Mouse (Mus musculus) left cerebral cortex, adult 2 months (tissue): ENCODE results near the gene Baz2a. TPM values are rescaled to one million over a fixed set of nuclear protein-coding genes. Genes with fewer than 3 reads are reported as not detected.
A peak's percentile ranks its signal among the peaks of the same experiment; 100 is the strongest.
"Not testable (repeated sequence)": the region's sequence is repeated elsewhere in the genome, so short reads cannot be mapped to it uniquely, and the experiment has no call there.

Experiments used
- DNase-seq, 2 experiments: peaks; one replicate each; pipeline ENCODE4 v3.0.0; 2021 to 2022; ENCODE audit warnings: low spot score in 2 of 2, mixed read lengths in 1 of 2; ENCODE audit errors: extremely low spot score in 1 of 2
- H3K27ac ChIP-seq: fragments of 200-600 bp; 2 replicates; pipeline ENCODE4 v1.8.1; 2022
- H3K4me3 ChIP-seq: fragments of 200-600 bp; 2 replicates; pipeline ENCODE4 v1.8.1; 2022
- CTCF ChIP-seq: fragments of 200-600 bp; IDR thresholded peaks from 2 replicates; pipeline ENCODE4 v1.8.1; 2022; ENCODE audit warnings: antibody characterized with exemption, mild to moderate bottlenecking, moderate library complexity
- intact Hi-C: fragments of 180-260 bp; cut with DNase I; formaldehyde crosslinking; loops from one replicate; pipeline ENCODE4 v1.15.1; 2025
- microRNA-seq, 2 experiments: library from miRNA; unstranded; fragments of <30 nt; microRNA quantifications; one replicate each; pipeline ENCODE4 v1.2.0; 2021
- total RNA-seq, 2 experiments: library from RNA; stranded (reverse); gene quantifications; 2 replicates each; pipeline ENCODE4 v1.2.3; 2021

Baz2a gene
- total RNA-seq, 2 experiments from 2014 or later = 42.2 to 45.1 TPM

- H3K4me3 ChIP-seq = no peak overlapping the region
- DNase-seq = no peak
- TF ChIP-seq CTCF = no peak
- no peak overlapping the region for H3K27ac ChIP-seq
- intact Hi-C loops = no loop called here
These were observed 62.6 kb downstream of the Baz2a start for GRCm38 (mm10) chr10:128153978-128154377.

DNA sequence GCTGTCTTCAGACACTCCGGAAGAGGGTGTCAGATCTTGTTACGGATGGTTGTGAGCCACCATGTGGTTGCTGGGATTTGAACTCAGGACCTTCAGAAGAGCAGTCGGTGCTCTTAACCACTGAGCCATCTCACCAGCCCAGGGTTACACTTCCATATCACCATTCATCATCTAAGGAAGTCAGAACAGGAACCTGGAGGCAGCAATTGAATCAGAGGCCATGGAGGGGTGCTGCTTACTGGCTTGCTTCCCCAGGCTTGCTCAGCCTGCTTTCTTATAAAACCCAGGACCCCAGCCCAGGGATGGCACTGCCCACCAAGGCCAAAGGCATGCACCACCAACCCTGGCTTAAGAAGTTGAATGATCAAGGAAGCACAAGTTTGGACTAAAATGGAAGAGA is 74.3 kb downstream of the Baz2a start:
- not testable (repeated sequence) for DNase-seq, H3K4me3 ChIP-seq, H3K27ac ChIP-seq
- intact Hi-C loops = loop anchor here (2.0 kb wide), 1 partner anchor 15 kb away; no protein-coding TSS in a partner anchor

- no peak for DNase-seq
- no peak overlapping the region for H3K27ac ChIP-seq
- no peak overlapping the region for H3K4me3 ChIP-seq
- intact Hi-C loops = loop anchor here (2.0 kb wide), 1 partner anchor 16 kb away; no protein-coding TSS in a partner anchor
- no peak for TF ChIP-seq CTCF
These were observed 75.7 kb downstream of the Baz2a start for GRCm38 (mm10) chr10:128167091-128167490.

DNA sequence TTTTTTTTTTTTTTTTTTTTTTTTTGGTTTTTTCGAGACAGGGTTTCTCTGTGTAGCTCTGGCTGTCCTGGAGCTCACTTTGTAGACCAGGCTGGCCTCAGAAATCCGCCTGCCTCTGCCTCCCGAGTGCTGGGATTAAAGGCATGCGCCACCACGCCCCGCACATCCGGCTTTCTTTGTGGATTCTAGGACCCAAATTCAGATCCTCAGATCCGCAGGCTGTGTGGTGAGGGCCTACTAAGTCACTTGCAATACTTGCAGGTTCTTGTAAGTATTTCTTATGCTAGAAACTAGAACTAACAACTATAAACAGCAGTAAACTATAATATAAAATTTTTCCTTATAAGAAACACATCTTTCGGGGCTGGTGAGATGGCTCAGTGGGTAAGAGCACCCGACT is 80.0 kb downstream of the Baz2a start:
- intact Hi-C loops = not testable (repeated sequence)

GRCm38 (mm10) chr10:128175302-128175701 is 83.9 kb downstream of the Baz2a start:
- DNase-seq = no peak
- TF ChIP-seq CTCF = no peak
- intact Hi-C loops = no loop called here
- Histone ChIP-seq H3K27ac (no peak overlapping the region), H3K4me3 (peak overlapping the region; percentile 58)

More for the DNA sequence above, 80.0 kb downstream of the Baz2a start:
- not testable (repeated sequence) for H3K4me3 ChIP-seq, DNase-seq, H3K27ac ChIP-seq

- DNase-seq = peak; percentile 40 to 42
- intact Hi-C loops = no loop called here
- Histone ChIP-seq H3K4me3 (peak overlapping the region; percentile 58), H3K27ac (peak overlapping the region; percentile 77)
- TF ChIP-seq CTCF = no peak
These were observed 84.8 kb downstream of the Baz2a start for GRCm38 (mm10) chr10:128175996-128176755.

DNA sequence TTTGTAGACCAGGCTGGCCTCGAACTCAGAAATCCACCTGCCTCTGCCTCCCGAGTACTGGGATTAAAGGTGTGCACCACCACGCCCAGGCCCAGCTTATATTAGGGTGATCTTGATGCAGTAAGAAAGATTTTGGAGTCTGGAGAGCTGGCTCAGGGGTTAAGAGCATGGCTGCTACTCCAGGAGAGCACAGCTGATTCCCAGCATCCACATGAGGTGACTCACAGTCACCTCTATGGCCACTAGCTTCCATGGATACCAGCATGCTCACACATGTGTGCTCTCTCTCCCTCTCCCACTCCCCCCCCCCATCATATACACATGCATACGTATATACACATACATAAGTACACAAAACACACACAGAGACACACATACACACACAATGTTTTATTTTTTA is 85.9 kb downstream of the Baz2a start:
- no peak for DNase-seq
- intact Hi-C loops = no loop called here
- no peak overlapping the region for H3K4me3 ChIP-seq

More for the DNA sequence above, 85.9 kb downstream of the Baz2a start:
- H3K27ac ChIP-seq = no peak overlapping the region
- TF ChIP-seq CTCF = no peak

Small RNA genes within 50 kb of the gene (microRNA-seq; reads per million reads assigned to microRNA genes)
- gene Mir677 = 14.3 to 34.3 reads per million in 2 experiments

Other genes with a start within 250 kb of the Baz2a start
- not detected for gene Rdh19, start 241.6 kb upstream of the Baz2a start, total RNA-seq
- gene Rdh16f2, start 225.1 kb upstream of the Baz2a start, total RNA-seq = not detected
- not detected for gene Rdh7, start 202.8 kb upstream of the Baz2a start, total RNA-seq
- gene Sdr9c7, start 193.1 kb upstream of the Baz2a start, total RNA-seq = not detected
- gene Hsd17b6, start 84.0 kb upstream of the Baz2a start, total RNA-seq = not detected
- gene Prim1, start 76.4 kb upstream of the Baz2a start, total RNA-seq = 1 to 10 TPM; 7.9 to 8.1 TPM
- gene Naca, start 56.0 kb upstream of the Baz2a start, total RNA-seq = 100 to 1,000 TPM; 310 to 314 TPM
- gene Ptges3, start 32.6 kb upstream of the Baz2a start, total RNA-seq = 100 to 1,000 TPM; 121 to 123 TPM
- 1,000 to 10,000 TPM; 1,628 to 1,633 TPM for gene Atp5b, start 8.3 kb upstream of the Baz2a start, total RNA-seq
- 10 to 100 TPM; 15.6 to 16.4 TPM for gene Rbms2, start 88.7 kb downstream of the Baz2a start, total RNA-seq
- 10 to 100 TPM; 36.2 to 37.1 TPM for gene Gls2, start 102.9 kb downstream of the Baz2a start, total RNA-seq
- gene Spryd4, start 120.2 kb downstream of the Baz2a start, total RNA-seq = 10 to 100 TPM in 1 of 2 experiments, 1 to 10 TPM in 1; 9.5 to 10.4 TPM
- not detected for gene Mip, start 134.3 kb downstream of the Baz2a start, total RNA-seq
- 1 to 10 TPM; 8.2 to 9.1 TPM for gene Timeless, start 140.5 kb downstream of the Baz2a start, total RNA-seq
- not detected for gene Apon, start 162.5 kb downstream of the Baz2a start, total RNA-seq
- not detected for gene Apof, start 177.1 kb downstream of the Baz2a start, total RNA-seq
- 10 to 100 TPM; 29.2 to 31.5 TPM for gene Stat2, start 179.0 kb downstream of the Baz2a start, total RNA-seq
- gene Il23a, start 207.2 kb downstream of the Baz2a start, total RNA-seq = not detected
- 10 to 100 TPM; 15.8 TPM for gene Pan2, start 211.8 kb downstream of the Baz2a start, total RNA-seq
- gene Cnpy2, start 230.9 kb downstream of the Baz2a start, total RNA-seq = 10 to 100 TPM; 66.8 to 67.5 TPM
- 100 to 1,000 TPM; 216 to 218 TPM for gene Cs, start 246.2 kb downstream of the Baz2a start, total RNA-seq